Mouse (Mus musculus): ENCODE results near the gene Prm3. TPM values are rescaled to one million over a fixed set of nuclear protein-coding genes. Genes with fewer than 3 reads are reported as not detected.

Gene Prm3
- not detected in 2 replicates for polyA plus RNA-seq (2012; rRNA removed)

DNA sequence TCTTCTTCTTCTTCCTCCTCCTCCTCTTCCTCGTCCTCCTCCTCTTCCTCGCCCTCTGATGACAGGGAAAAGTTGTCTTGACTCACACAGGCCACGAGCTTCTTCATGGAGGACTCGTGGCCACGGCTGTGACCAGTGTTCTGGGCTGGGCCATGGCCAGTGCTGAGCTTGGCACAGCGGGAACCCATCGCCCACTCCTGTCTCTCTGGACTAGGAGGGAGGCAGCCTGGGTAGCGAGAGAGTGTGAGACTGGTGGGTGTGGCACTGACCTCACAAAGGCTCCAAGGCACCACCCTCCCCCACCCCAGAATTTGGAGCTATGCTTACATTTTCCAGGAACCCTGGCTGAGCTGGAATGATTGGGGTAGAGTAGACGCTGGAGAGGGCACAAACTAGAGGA lies at the start of gene Prm3:
Prm3 (minus strand) TSS at position 213 of the 400 bp plus-strand sequence.

DNA sequence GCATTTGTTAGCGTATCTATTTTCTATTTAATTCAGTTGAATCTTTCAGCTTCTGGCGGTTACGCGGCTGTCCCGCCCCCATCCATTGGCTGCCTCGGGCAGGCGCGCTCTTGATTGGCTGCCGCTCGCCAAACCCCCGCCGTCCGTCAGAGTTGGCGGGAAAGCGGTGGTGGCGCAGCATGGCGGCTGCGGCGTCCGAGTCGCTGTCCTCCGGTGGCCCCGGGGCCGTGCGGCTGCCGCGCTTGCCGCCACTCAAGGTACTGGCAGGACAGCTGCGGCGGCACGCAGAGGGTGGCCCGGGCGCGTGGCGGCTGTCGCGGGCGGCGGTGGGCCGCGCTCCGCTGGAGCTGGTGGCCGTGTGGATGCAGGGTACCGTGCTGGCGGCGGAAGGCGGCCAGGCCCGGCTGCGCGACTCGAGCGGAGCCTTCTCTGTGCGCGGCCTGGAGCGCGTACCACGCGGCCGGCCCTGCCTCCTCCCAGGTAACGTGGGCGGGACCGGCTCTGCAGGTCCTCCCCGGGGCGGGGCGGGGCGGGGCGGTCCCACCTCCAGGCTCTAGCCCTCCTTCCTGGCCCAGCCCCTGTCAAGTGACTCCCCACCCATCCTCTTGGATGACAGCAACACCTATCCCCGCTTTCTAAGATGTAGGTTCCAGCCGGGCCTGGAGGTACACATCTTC lies 44.3 kb upstream of the Prm3 start, which contains the start of gene Rmi2:
Rmi2 (plus strand) TSS at position 149 of the 677 bp plus-strand sequence.

DNA sequence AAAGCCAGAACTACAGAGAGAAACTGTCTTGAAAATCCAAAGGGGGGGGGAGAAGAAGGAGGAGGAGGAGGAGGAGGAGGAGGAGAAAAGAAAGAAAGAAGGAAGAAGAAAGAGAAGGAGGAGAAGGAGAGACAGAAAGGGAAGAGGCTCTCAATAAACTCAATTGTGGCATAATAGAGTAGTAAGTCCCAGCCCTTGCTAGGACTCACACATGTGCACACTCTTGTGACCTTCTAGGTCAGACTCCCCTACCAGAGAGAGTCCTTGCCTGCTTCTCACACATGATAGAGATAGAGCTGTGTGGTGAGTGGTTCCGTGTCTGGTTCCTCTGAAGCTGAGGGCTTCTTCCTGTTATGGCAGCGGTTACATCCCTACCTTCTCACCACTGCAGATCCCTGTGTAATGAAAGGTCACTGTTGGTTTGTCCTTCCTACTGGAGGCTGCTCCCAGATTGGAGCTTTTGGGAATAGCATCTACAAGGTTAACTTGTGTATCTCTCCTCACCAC lies 22.2 kb upstream of the Prm3 start, which contains the start of gene Gm11172:
Gm11172 (plus strand) TSS at position 51 of the 507 bp plus-strand sequence.

DNA sequence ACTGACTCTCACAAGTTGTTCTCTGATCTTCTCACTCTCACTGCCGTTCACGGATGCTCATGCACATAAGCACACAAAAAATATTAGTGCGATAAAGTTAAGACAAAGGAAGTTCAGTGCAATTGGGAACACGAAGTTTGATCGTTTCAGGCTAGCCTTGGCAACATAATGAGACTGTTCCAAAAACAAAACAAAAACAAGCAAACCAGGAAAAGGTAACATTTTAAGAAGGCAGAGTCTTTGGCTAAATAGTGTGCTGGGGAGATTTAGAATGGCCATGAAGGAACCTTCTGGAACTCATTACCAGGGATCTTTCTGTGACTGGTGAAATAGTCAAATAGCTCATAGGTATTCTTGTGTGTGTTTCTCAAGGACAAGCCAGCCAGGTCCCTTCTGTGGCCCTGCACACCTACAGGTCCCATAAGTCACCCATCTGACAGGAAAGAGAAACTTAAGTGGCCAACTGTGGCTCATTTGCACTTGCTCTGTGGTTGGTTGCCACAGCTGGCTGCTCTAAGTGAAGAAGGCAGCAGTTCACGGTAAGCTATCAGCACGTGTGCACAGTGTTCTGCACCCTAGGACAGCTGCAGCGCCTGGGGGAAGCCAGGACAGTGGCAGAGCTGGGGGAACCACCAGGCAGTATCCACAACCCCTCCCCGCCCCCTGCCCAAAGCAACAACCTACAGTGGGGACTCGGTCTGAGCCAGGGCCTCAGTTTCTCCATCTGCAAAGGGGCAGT lies 15.2 kb upstream of the Prm3 start, which contains the start of gene Prm1:
Prm1 (minus strand) TSS at position 51 of the 739 bp plus-strand sequence.

DNA sequence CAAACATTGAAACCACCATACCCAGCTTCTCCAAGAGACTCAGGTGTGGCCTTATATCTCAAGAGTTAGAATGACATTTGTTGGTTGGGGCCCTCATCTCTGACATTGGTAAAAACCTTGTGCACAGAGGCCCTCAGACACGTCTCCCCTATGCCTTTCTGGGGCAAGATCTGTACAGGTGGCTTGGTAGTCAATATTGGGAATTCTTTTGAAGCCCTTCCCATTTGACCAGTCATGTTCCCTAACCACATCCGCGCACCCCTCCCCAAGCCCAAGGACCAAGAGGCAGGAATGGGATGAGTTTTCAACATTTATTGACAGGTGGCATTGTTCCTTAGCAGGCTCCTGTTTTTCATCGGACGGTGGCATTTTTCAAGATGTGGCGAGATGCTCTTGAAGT lies 5.3 kb upstream of the Prm3 start, which contains the start of gene Prm2:
Prm2 (minus strand) TSS at position 101 of the 400 bp plus-strand sequence.

DNA sequence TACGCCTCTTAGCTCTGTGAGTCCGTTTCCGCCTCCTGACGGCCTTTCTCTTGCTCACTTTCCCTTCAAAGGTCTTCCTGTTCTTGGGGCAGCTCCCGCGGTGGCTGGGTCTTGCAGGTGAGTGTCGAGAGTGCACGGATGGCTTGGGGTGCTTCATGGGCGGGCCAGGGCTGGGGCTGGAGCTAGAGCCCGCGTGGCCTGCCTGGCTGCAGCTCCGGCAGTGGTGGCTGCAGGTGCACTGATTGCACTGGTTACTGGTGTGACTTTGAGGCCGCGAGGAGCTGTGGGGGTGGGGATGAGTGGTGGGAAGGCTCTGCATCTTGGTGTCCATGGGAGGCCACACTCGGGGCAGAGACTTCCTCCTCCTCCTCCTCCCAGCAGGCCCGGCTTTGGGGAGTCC lies 2.4 kb downstream of the Prm3 start, which contains the start of gene Tnp2:
Tnp2 (minus strand) TSS at position 390 of the 400 bp plus-strand sequence.

DNA sequence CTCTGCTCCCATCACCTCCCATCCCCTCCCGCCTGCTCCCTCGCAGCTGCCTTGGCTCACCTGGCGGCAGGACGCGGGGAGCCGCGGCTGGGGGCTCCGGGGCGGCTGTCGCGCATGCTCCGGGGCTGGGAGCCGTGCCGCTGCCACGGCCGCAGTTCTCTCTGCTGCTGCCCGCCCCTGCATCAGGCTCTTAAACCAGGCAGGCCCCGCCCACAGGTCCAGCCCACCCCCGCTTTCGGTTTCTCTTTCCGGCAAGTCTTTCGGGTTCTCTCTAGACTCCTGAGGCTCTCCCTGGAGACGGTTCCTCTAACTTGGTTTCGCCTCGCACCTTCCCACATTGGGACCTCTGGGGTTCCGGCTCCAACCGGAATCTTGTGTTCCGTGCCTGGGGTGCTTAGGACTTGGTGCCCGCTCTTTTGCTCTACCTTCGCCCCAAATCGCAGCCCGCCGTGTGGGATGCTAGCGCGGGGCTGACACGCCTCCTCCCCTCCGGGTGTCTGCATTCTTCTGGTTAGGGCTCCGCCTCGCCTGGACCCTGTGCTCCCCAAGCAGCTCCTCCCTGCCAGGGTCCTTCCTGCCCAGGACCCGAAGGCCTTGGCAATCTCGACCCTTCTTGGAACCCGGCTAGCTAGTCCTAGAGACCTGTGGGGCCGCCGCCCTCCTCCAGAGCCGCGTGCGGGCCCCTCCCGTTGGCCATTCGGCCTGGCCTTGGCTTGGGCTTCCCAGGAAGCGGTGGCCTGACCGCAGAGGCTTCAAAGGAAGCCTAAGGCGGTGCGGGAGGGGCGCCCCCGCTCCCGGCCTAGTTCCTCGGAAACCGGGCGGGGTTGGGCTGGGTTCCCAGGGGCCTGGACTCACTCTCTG lies 5.1 kb downstream of the Prm3 start, which contains the start of gene Socs1:
Socs1 (minus strand) TSS at position 166 of the 861 bp plus-strand sequence.

Other genes with a start within 250 kb of the Prm3 start
- gene Dexi, start 247.9 kb downstream of the Prm3 start, polyA plus RNA-seq (2012; rRNA removed), result 4.8 and 4.9 TPM in 2 replicates
- gene Clec16a, start 245.6 kb downstream of the Prm3 start, polyA plus RNA-seq (2012; rRNA removed), result 2.8 and 4.0 TPM in 2 replicates
- 0.94 and 1.0 TPM in 2 replicates for gene Socs1, start 5.4 kb downstream of the Prm3 start, polyA plus RNA-seq (2012; rRNA removed)
- gene Tnp2, start 2.3 kb downstream of the Prm3 start, polyA plus RNA-seq (2012; rRNA removed), result not detected in 2 replicates
- not detected in 2 replicates for gene Prm2, start 5.2 kb upstream of the Prm3 start, polyA plus RNA-seq (2012; rRNA removed)
- gene Prm1, start 14.9 kb upstream of the Prm3 start, polyA plus RNA-seq (2012; rRNA removed), result not detected in 2 replicates
- not detected in 2 replicates for gene Gm11172, start 22.0 kb upstream of the Prm3 start, polyA plus RNA-seq (2012; rRNA removed)
- 1.5 and 1.9 TPM in 2 replicates for gene Rmi2, start 44.1 kb upstream of the Prm3 start, polyA plus RNA-seq (2012; rRNA removed)